Mouse (Mus musculus): ENCODE measurements around the gene Cby1. TPM values are rescaled to one million over a fixed set of nuclear protein-coding genes. Genes with fewer than 3 reads are reported as not detected.
A peak's percentile ranks its signal among the peaks of the same experiment; 100 is the strongest.
"Not testable (repeated sequence)": the region's sequence is repeated elsewhere in the genome, so short reads cannot be mapped to it uniquely, and the experiment has no call there.

Cby1 gene
- polyA plus RNA-seq, 1 experiment from 2014 or later, result 20.3 TPM

DNA sequence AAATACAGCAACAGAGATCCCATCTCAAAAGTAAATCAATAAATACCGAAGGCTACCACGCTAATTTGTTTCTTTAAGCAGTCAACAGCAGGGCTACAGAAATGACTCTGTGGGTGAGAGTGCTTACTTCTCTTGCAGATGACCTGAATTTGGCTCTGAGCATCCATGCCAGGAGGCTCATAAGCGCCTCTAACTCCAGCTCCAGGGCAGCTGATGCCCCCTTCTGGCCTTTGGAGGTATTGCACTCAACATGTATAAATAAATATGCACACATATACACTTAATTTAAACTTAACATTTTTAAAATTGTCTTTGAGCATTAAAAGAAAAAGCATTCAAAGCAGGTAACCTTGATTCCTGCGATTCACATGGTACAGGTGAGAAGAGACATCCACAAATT, 7.5 kb upstream of the Cby1 start:
- Histone ChIP-seq H3K9me3 (replicated peaks) (0 out of 2 replicates have a peak, but pooled peaks cover 3% of the 10 kb centered on the region), H3K4me3 (no peak overlapping the region), H3K27me3 (replicated peaks) (no peaks in the 10 kb centered on the region), H3K27ac (no peak overlapping the region), H3K36me3 (no peaks in the 10 kb centered on the region), H3K4me2 (no peak overlapping the region), H3K4me1 (no peaks in the 10 kb centered on the region), H3K9ac (no peak overlapping the region)
- 65% methylated on average over 4 of the region's 4 CpGs for WGBS (ENCODE audit: insufficient replicate concordance)
- ATAC-seq, result no peak

DNA sequence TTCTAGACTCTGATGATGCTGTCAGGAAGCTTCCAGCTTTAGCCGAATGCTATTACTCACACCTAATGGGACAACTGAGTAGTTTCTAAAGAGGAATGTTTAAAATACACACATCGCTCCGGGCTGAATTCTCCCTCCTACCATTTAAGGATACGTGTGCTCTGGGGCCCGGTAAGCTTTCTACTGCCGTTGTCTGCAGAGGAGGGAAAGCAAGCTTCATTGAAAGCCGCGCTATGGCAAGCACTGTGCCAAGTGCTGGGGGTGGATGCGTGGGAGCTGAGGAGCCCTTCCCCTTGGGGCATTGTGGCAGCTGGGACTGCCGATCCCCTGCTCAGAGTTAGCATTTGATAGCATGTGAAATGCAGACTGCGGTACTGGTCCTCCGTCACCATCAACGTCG, 2.5 kb upstream of the Cby1 start:
- H3K4me2 ChIP-seq, result no peak overlapping the region
- H3K27ac ChIP-seq, result no peak overlapping the region
- H3K9ac ChIP-seq, result no peak overlapping the region
- peaks cover 2% of the 10 kb centered on the region; the same call in 1 of the 2 replicates for H3K36me3 ChIP-seq
- 81% methylated on average over 14 of the region's 14 CpGs for WGBS (ENCODE audit: insufficient replicate concordance)
- H3K4me1 ChIP-seq, result peaks cover 20% of the 10 kb centered on the region
- H3K27me3 ChIP-seq (replicated peaks), result no peaks in the 10 kb centered on the region
- no peak overlapping the region for H3K4me3 ChIP-seq
- 0 out of 2 replicates have a peak, but pooled peaks cover 3% of the 10 kb centered on the region for H3K9me3 ChIP-seq (replicated peaks)
- ATAC-seq, result no peak

DNA sequence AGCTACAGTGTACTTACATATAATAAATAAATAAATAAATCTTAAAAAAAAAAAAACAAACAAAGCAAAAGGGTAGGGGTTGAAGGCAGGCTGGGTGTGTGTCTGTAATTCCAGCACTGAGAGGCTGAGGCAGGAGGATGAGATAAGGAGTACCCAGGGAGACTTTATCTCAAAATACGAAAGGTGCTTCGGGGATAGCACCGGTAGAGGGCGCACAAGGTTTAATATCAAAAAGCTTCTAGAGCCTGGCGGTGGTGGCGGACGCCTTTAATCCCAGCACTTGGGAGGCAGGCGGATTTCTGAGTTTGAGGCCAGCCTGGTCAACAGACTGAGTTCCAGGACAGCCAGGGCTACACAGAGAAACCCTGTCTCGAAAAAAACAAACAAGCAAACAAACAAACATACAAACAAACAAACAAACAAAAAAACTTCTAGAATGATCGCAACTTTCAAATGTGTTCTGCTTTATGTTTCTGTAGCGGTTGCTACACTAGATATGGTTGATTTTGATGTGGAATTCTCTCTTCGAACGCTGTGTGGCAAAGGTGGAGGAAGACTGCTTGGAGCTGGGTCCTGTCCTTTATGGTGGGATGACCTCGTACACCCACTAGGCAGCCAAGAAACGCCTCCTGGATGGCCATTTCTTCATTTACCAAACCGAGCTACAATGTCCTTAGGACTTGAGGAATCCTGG, 1.0 kb upstream of the Cby1 start:
- peaks cover 20% of the 10 kb centered on the region for H3K4me1 ChIP-seq
- H3K4me2 ChIP-seq, result peak overlapping the region; percentile 95
- ATAC-seq, result peak; percentile 41; the same call in 1 of the 2 replicates
- peak overlapping the region; percentile 83 for H3K27ac ChIP-seq
- 2% methylated on average over 16 of the region's 16 CpGs for WGBS (ENCODE audit: insufficient replicate concordance)
- H3K4me3 ChIP-seq, result peak overlapping the region; percentile 77
- 0 out of 2 replicates have a peak, but pooled peaks cover 5% of the 10 kb centered on the region for H3K9me3 ChIP-seq (replicated peaks)
- H3K9ac ChIP-seq, result peak overlapping the region; percentile 80
- peaks cover 8% of the 10 kb centered on the region; the same call in 1 of the 2 replicates for H3K36me3 ChIP-seq
- H3K27me3 ChIP-seq (replicated peaks), result no peaks in the 10 kb centered on the region

DNA sequence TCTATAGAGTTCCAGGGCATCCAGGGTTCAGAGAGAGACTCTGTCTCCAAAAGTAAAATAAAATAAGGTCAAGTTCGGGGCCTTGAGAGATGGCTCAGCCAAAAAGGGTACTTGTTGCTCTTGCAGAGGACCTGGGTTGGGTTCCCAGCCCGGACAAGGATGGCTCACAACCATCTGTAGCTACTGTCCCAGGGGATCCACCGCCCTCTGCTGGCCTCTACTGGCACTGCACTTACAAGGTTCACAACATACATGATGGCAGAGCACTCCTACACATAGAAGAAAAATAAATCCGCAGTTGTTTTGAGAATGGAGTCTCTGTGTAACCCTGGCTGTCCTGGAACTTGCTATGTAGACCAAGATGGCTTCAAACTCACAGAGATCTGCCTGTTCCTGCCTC, 2.9 kb downstream of the Cby1 start:
- Histone ChIP-seq H3K4me2 (no peak overlapping the region), H3K9ac (no peak overlapping the region), H3K9me3 (replicated peaks) (0 out of 2 replicates have a peak, but pooled peaks cover 5% of the 10 kb centered on the region), H3K4me3 (no peak overlapping the region), H3K27me3 (replicated peaks) (no peaks in the 10 kb centered on the region), H3K36me3 (peaks cover 21% of the 10 kb centered on the region), H3K27ac (no peak overlapping the region), H3K4me1 (peaks cover 22% of the 10 kb centered on the region)
- WGBS (ENCODE audit: insufficient replicate concordance), result 62% methylated on average over 4 of the region's 4 CpGs
- no peak for ATAC-seq

DNA sequence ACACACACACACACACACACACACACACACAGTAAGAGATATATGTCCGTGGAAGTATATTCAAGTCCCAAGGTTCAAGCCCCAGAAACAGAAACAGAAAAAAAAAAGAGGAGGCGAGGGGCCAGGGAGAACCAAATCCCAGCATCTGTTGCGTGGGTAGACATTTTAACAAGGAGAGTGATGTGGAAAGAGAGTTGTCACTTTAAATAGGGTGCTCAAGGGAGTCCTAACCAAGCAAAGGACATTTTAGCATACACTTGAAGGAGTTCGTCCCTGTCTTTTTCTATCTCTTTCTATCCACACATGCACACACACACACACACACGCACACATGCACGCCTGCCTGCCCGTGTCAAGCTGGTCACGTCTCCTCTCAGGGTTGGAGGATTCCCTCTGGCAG, 5.7 kb downstream of the Cby1 start:
- Histone ChIP-seq H3K27ac (no peak overlapping the region), H3K9me3 (replicated peaks) (0 out of 2 replicates have a peak, but pooled peaks cover 5% of the 10 kb centered on the region), H3K4me2 (no peak overlapping the region), H3K36me3 (peaks cover 26% of the 10 kb centered on the region), H3K27me3 (replicated peaks) (no peaks in the 10 kb centered on the region), H3K4me3 (no peak overlapping the region), H3K4me1 (peaks cover 11% of the 10 kb centered on the region), H3K9ac (no peak overlapping the region)
- 79% methylated on average over 8 of the region's 8 CpGs for WGBS (ENCODE audit: insufficient replicate concordance)
- ATAC-seq, result no peak

DNA sequence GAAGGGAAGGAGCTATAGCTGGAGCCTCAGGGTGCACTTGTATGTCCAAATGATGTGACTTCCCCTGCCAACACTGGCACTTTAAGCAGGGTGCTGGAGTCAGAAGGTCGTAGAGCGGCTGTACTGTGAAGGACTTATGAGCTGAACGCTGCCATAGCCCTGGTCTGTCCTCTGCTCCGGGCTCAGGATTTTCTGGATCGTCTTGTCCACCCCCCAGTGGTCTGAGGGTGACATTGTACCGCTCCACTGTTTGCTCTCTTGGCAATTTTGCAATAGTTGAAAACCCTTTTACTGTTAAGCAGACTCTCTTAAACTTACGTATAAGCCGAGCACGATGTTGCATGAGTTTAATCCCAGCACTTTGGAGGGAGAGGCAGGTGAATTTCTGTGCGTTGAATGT, 10.2 kb downstream of the Cby1 start:
- Histone ChIP-seq H3K9ac (no peak overlapping the region), H3K27ac (no peak overlapping the region), H3K4me3 (no peak overlapping the region), H3K4me1 (peaks cover 26% of the 10 kb centered on the region), H3K36me3 (peaks cover 42% of the 10 kb centered on the region), H3K27me3 (replicated peaks) (no peaks in the 10 kb centered on the region), H3K9me3 (replicated peaks) (no peaks in the 10 kb centered on the region), H3K4me2 (no peak overlapping the region)
- no peak for ATAC-seq
- 75% methylated on average over 10 of the region's 10 CpGs for WGBS (ENCODE audit: insufficient replicate concordance)

DNA sequence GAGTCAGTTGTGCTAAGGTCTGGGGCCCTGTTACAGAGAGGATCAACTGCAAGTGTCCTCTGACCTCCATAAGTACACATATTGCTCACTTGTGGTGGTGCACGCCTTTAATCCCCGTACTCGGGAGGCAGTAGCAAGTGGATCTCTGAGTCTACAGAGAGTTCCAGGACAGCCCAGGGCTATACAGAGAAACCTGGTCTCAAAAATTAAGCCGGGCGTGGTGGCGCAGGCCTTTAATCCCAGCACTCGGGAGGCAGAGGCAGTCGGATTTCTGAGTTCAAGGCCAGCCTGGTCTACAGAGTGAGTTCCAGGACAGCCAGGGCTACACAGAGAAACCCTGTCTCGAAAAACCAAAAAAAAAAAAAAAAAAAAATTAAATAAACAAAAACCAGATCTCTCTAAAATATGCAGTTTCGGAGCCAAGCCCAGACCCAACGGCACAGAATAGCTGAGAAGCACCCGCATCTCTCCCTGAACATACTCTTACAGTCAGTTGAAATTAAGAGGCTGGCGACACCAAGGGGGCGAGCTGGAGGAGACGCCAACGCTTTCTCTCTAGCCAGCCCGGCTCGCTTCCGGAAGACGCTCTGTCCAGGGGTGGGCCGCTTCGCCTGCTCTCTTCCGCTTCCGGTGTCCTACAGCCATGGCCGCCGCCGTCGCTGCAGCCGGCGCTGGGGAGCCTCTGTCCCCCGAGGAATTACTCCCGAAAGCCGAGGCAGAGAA, 11.4 kb downstream of the Cby1 start, which contains the start of gene Tomm22:
TSS of gene Tomm22 (plus strand) at position 613 of the 723 bp plus-strand sequence.
- Histone ChIP-seq H3K27ac (peak within 1 kb of the TSS; percentile 83), H3K4me1 (peaks cover 26% of the 10 kb centered on the region), H3K36me3 (peaks cover 54% of the 10 kb centered on the region), H3K27me3 (replicated peaks) (no peaks in the 10 kb centered on the region), H3K9me3 (replicated peaks) (no peaks in the 10 kb centered on the region), H3K4me3 (peak within 1 kb of the TSS; percentile 97), H3K9ac (peak within 1 kb of the TSS; percentile 91), H3K4me2 (peak within 1 kb of the TSS; percentile 80)
- peak; percentile 97 for ATAC-seq
- WGBS (ENCODE audit: insufficient replicate concordance), result 14% methylated on average over 33 of the region's 33 CpGs

DNA sequence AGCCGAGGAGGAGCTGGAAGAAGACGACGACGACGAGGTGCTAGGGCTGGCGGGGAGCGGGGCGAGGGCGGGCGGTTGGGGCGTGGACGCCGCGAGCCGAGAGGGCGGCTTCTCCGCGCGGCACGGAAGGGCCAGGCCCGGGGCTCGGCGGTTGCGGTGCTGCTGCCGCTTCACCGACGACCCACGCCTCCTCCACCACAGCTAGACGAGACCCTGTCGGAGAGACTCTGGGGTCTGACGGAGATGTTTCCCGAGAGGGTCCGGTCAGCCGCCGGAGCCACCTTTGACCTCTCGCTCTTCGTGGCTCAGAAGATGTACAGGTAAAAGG, 11.9 kb downstream of the Cby1 start:
- Histone ChIP-seq H3K9ac (peak overlapping the region; percentile 91), H3K4me1 (peaks cover 26% of the 10 kb centered on the region), H3K27me3 (replicated peaks) (no peaks in the 10 kb centered on the region), H3K4me3 (peak overlapping the region; percentile 97), H3K36me3 (peaks cover 54% of the 10 kb centered on the region), H3K4me2 (peak overlapping the region; percentile 80), H3K9me3 (replicated peaks) (no peaks in the 10 kb centered on the region), H3K27ac (peak overlapping the region; percentile 83)
- WGBS (ENCODE audit: insufficient replicate concordance), result 0% methylated on average over 37 of the region's 37 CpGs
- peak; percentile 67 for ATAC-seq

DNA sequence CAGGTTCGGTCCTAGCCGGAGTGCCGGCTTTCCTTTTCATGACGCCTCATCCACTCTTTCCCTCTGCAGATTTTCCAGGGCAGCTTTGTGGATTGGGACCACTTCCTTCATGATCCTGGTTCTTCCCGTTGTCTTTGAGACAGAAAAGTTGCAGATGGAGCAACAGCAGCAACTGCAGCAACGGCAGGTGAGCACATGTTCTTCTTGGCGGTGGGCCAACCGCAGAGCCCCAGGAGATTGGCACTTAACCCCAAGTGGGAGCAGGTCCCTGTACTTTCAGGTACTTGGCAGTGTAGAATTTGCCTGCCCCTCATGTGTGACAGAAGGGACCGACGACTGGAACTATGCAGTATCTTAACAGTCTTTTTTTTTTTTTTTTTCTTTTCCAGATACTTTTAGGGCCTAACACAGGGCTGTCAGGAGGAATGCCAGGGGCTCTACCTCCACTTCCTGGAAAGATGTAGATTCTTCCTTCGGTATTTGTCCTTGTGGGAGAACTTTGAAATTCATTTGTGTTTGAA, 12.9 kb downstream of the Cby1 start:
- H3K27ac ChIP-seq; H3K9me3 ChIP-seq (replicated peaks); H3K27me3 ChIP-seq (replicated peaks); ATAC-seq: not testable (repeated sequence)
- Histone ChIP-seq H3K4me2 (peak overlapping the region; percentile 80), H3K4me3 (peak overlapping the region; percentile 97), H3K4me1 (peaks cover 23% of the 10 kb centered on the region), H3K9ac (peak overlapping the region; percentile 91), H3K36me3 (peaks cover 56% of the 10 kb centered on the region)
- WGBS (ENCODE audit: insufficient replicate concordance), result 76% methylated on average over 11 of the region's 11 CpGs

DNA sequence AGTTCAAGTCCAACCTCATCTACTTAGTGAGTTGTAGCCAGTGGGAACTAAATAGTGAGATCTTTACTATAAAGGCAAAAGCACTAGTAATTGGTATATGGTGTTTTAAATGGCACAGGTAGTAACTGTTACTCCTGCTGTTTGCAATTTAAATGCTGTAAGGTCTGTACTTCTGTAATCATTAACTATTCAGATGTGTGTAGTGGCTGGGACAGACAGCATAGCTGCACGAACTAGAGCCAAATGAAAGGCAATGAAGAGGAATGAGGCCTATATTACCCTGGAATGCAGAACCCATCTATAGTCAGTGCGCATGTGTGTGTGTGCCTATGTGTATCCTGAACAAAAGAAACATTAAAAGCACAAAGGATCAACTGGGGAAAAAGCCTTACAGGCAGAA, 18.9 kb downstream of the Cby1 start:
- no peak for ATAC-seq
- Histone ChIP-seq H3K4me3 (no peak overlapping the region), H3K4me1 (peaks cover 37% of the 10 kb centered on the region), H3K36me3 (peaks cover 83% of the 10 kb centered on the region), H3K27ac (0 out of 2 replicates have a peak overlapping the region, but pooled peaks have one; percentile 25), H3K4me2 (no peak overlapping the region), H3K9ac (no peak overlapping the region), H3K27me3 (replicated peaks) (no peaks in the 10 kb centered on the region), H3K9me3 (replicated peaks) (no peaks in the 10 kb centered on the region)
- WGBS (ENCODE audit: insufficient replicate concordance), result 75% methylated on average over 2 of the region's 2 CpGs

DNA sequence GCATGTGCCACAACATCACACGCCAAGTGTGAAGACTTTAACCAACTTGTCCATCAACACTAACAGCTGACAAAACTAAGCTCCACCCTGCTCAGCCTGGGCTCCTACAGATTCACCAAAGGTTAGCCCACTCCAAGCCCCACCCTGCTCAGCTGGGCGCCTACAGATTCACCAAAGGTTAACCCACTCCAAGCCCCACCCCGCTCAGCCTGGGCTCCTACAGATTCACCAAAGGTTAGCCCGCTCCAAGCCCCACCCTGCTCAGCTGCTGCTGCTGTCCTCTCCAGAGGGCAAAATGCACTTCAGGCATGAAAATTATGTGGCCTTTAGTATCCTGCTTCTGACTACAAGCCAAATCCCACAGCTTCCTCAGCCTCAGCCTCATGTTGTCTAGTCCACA, 23.0 kb downstream of the Cby1 start:
- peaks cover 74% of the 10 kb centered on the region for H3K4me1 ChIP-seq
- H3K9ac ChIP-seq, result no peak overlapping the region; the same call in 1 of the 2 replicates
- peak overlapping the region; percentile 90 for H3K4me2 ChIP-seq
- no peaks in the 10 kb centered on the region for H3K9me3 ChIP-seq (replicated peaks)
- 60% methylated on average over 4 of the region's 4 CpGs for whole genome bisulfite sequencing (ENCODE audit: insufficient replicate concordance)
- peaks cover 50% of the 10 kb centered on the region for H3K36me3 ChIP-seq
- peak overlapping the region; percentile 96 for H3K27ac ChIP-seq
- no peaks in the 10 kb centered on the region for H3K27me3 ChIP-seq (replicated peaks)
- no peak overlapping the region; the same call in 1 of the 2 replicates for H3K4me3 ChIP-seq
- peak; percentile 62; the same call in 1 of the 2 replicates for ATAC-seq

DNA sequence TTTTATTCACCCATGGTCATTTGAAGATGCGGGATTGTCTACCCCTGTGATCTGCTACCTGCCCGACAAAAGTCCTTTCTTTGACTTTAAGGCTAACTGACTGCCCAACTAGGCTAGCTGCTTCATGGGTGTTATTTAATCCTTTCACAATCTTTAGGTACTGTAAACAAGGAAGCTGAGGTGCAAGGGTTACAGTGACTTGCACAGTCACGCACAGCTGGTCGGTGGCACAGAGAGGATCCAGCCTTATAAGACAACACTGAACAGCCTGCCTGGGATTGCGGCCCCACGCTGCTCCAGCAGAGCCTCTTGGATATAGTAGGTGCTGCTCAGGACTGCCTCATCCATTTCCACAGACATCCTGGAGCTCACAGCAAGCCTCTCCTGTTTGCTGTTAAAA, 24.1 kb downstream of the Cby1 start:
- Histone ChIP-seq H3K9me3 (replicated peaks) (no peaks in the 10 kb centered on the region), H3K27me3 (replicated peaks) (no peaks in the 10 kb centered on the region), H3K9ac (peak overlapping the region; percentile 98), H3K4me1 (peaks cover 75% of the 10 kb centered on the region), H3K36me3 (peaks cover 39% of the 10 kb centered on the region), H3K4me3 (peak overlapping the region; percentile 96), H3K4me2 (peak overlapping the region; percentile 90), H3K27ac (peak overlapping the region; percentile 96)
- WGBS (ENCODE audit: insufficient replicate concordance), result 67% methylated on average over 6 of the region's 6 CpGs
- no peak for ATAC-seq

All from liver, embryonic 12.5 days (tissue).